Mouse (Mus musculus): Measurements from ENCODE around the gene Togaram2. TPM values are rescaled to one million over a fixed set of nuclear protein-coding genes. Genes with fewer than 3 reads are reported as not detected.

The Togaram2 gene
- polyA plus RNA-seq, 1 experiment from 2014 or later = not detected

Other genes with a start within 250 kb of the Togaram2 start
- 5.3 and 6.4 TPM in 2 replicates for gene Gm4707, start 213.3 kb upstream of the Togaram2 start, polyA plus RNA-seq (2016; fragmentation: Nextera tagmentation; extraction: Ambion mirVana)
- gene Smchd1, start 197.9 kb upstream of the Togaram2 start, polyA plus RNA-seq (2016; fragmentation: Nextera tagmentation; extraction: Ambion mirVana) = 84.2 and 84.9 TPM in 2 replicates
- gene Ndc80, start 146.4 kb upstream of the Togaram2 start, polyA plus RNA-seq (2016; fragmentation: Nextera tagmentation; extraction: Ambion mirVana) = 45.0 and 49.5 TPM in 2 replicates
- gene Spdya, start 121.2 kb upstream of the Togaram2 start, polyA plus RNA-seq (2016; fragmentation: Nextera tagmentation; extraction: Ambion mirVana) = 1.3 and 1.6 TPM in 2 replicates
- 85.6 and 85.8 TPM in 2 replicates for gene Wdr43, start 57.4 kb upstream of the Togaram2 start, polyA plus RNA-seq (2016; fragmentation: Nextera tagmentation; extraction: Ambion mirVana)
- not detected in 2 replicates for gene Pcare, start 79.6 kb downstream of the Togaram2 start, polyA plus RNA-seq (2016; fragmentation: Nextera tagmentation; extraction: Ambion mirVana)
- gene Clip4, start 95.2 kb downstream of the Togaram2 start, polyA plus RNA-seq (2016; fragmentation: Nextera tagmentation; extraction: Ambion mirVana) = 8.2 and 8.8 TPM in 2 replicates